Mouse (Mus musculus): ENCODE results near the gene Mrpl39. TPM values are rescaled to one million over a fixed set of nuclear protein-coding genes. Genes with fewer than 3 reads are reported as not detected.
A peak's percentile ranks its signal among the peaks of the same experiment; 100 is the strongest.

Gene Mrpl39
- total RNA-seq, 2 experiments from 2014 or later = 19.7 to 27.6 TPM

GRCm38 (mm10) chr16:84717618-84718248, 17.8 kb downstream of the Mrpl39 start:
- Histone ChIP-seq H3K27ac (no peak overlapping the region), H3K4me3 (no peak overlapping the region)
- TF ChIP-seq CTCF (conservative IDR thresholded peaks at IDR 0.05) = no peak
- no peak for DNase-seq (ENCODE audit: low spot score in 2 of 2)

DNA sequence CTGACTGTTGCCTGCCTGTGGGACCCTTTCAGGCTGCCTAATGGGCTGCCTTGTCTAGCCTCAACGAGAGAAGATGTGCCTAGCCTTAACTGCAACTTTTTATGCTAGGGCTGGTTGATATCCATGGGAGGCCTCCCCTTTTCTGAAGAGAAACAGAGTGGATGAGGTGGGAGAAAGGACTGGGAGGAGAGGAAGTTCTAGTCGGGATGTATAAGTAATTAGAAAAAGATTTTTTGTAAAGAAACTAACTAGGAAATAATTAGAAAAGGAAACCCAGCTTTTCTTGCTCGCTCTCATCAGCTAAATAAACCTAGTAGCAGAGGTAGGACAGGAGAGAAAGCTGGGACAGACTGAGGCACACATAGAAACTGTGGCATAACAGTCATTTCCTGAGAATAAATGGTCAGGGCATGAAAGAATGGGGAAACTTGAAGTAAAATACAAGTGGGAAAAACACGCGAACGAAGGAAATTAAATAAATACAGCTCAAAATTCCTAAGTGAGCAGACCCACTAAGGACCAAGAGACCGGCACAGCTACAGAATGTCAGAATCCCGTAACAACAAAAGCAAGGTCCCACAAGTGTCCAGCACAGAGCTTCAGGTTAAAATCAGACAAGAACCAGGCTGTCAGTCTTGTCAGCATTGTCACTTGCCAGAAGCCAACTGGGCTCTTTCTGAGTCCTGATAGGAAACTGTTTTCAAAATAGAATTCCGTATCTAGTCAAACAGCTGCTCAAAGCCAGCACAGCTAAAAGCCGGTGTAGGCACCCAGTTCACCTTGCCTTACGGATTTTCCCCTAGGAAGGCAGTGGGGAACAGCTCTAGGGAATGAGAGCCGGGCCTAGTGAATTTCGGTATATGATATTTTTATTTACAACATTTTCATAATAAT, 18.6 kb downstream of the Mrpl39 start:
- no peak for DNase-seq (ENCODE audit: low spot score in 2 of 2)
- no peak for TF ChIP-seq CTCF (conservative IDR thresholded peaks at IDR 0.05)
- H3K4me3 ChIP-seq = no peak overlapping the region

DNA sequence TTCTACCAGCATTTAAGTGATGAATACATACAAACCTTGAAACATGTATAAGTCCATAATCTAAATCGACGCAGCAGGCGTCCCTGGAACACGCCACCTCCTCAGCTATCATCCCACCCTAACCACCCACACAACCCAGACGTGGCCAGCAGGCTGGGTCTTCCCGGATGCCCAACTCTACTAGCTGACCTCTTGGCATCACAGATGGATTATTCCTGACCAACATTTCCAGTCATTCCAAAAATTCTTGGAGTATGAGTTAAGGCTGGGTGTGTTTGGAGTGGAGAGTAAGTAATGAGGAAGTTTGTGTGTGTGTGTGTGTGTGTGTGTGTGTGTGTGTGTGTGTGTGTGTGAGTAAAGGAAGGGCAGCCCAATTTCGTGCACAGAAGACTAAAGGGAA, 19.3 kb downstream of the Mrpl39 start:
- no peak for DNase-seq (ENCODE audit: low spot score in 2 of 2)
- TF ChIP-seq CTCF (conservative IDR thresholded peaks at IDR 0.05) = no peak
- H3K4me3 ChIP-seq = no peak overlapping the region
- no peak overlapping the region for H3K27ac ChIP-seq

More for the DNA sequence above, 18.6 kb downstream of the Mrpl39 start:
- no peak overlapping the region for H3K27ac ChIP-seq

GRCm38 (mm10) chr16:84714978-84715377, 20.6 kb downstream of the Mrpl39 start:
- H3K4me3 ChIP-seq = no peak overlapping the region
- H3K27ac ChIP-seq = no peak overlapping the region
- DNase-seq (ENCODE audit: low spot score in 2 of 2) = no peak
- no peak for TF ChIP-seq CTCF (conservative IDR thresholded peaks at IDR 0.05)

GRCm38 (mm10) chr16:84713926-84714325, 21.6 kb downstream of the Mrpl39 start:
- no peak for TF ChIP-seq CTCF (conservative IDR thresholded peaks at IDR 0.05)
- H3K4me3 ChIP-seq = no peak overlapping the region
- H3K27ac ChIP-seq = no peak overlapping the region
- no peak for DNase-seq (ENCODE audit: low spot score in 2 of 2)

DNA sequence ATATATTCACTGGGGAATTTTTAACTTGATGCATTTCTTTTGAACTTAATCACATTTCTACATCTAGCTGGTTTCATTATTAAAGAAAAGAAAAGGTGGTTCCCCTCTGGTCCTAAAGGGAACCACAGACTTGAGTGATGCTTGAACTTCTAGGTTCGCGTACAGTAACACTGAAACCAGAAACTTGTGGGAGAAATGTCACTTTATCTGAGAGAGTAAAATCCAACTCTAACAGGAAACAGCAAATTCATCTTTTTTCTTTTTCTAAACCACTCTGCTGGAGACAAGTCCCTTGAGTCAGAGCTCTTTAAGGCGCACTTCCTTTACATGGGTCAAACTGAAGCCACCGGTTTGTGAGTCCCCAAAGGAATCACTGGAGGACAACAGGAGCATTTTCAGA, 22.4 kb downstream of the Mrpl39 start:
- TF ChIP-seq CTCF (conservative IDR thresholded peaks at IDR 0.05) = no peak
- H3K27ac ChIP-seq = no peak overlapping the region
- H3K4me3 ChIP-seq = no peak overlapping the region
- no peak for DNase-seq (ENCODE audit: low spot score in 2 of 2)

DNA sequence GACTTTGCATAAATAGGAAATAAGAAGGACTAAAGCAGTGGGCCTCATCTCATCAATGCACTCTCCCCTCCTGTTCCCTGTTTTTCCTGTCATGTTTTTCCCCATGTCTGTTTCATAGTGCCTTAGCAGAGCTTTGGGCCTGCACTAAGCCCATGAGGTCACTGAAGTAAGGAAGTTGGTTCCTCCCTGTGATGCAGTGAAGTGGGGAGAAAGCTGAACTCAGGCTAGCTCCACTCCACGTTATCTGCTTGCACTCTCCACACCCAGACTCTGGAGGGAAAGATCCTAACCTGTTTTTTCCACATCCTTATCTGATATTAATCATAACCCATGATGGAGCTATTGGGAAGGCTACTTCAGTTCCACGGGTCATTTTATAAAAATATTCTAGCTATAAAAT, 26.9 kb downstream of the Mrpl39 start:
- no peak for TF ChIP-seq CTCF (conservative IDR thresholded peaks at IDR 0.05)
- Histone ChIP-seq H3K27ac (no peak overlapping the region), H3K4me3 (no peak overlapping the region)
- DNase-seq (ENCODE audit: low spot score in 2 of 2) = no peak

GRCm38 (mm10) chr16:84707802-84708201, 27.7 kb downstream of the Mrpl39 start:
- no peak for DNase-seq (ENCODE audit: low spot score in 2 of 2)
- no peak for TF ChIP-seq CTCF (conservative IDR thresholded peaks at IDR 0.05)
- no peak overlapping the region for H3K4me3 ChIP-seq
- H3K27ac ChIP-seq = no peak overlapping the region

DNA sequence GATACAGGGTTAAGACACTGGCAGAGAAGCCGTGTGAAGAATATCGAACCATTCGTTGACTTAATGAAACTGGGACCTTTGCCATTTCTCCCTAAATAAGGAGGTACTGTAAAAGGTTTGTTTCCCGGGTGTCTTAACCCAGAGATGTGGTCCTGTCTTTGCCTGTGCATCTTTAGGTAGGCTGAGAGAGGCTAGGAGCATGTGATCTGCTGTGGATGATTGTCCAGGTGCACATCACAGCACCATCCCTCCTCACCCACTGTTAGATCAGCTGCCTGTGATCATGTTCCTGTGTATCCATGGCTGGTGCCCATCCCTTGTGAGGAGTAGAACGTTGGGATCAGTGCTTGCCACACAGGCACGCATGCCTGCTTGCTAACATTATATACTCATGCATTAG, 29.0 kb downstream of the Mrpl39 start:
- no peak for TF ChIP-seq CTCF (conservative IDR thresholded peaks at IDR 0.05)
- no peak overlapping the region for H3K27ac ChIP-seq

GRCm38 (mm10) chr16:84705507-84705906, 30.0 kb downstream of the Mrpl39 start:
- TF ChIP-seq CTCF (conservative IDR thresholded peaks at IDR 0.05) = no peak
- no peak overlapping the region for H3K4me3 ChIP-seq
- no peak overlapping the region for H3K27ac ChIP-seq
- no peak for DNase-seq (ENCODE audit: low spot score in 2 of 2)

More for the DNA sequence above, 29.0 kb downstream of the Mrpl39 start:
- no peak overlapping the region for H3K4me3 ChIP-seq
- DNase-seq (ENCODE audit: low spot score in 2 of 2) = no peak

GRCm38 (mm10) chr16:84704661-84705240, 30.8 kb downstream of the Mrpl39 start:
- Histone ChIP-seq H3K27ac (no peak overlapping the region), H3K4me3 (no peak overlapping the region)
- no peak for DNase-seq (ENCODE audit: low spot score in 2 of 2)
- TF ChIP-seq CTCF (conservative IDR thresholded peaks at IDR 0.05) = no peak

DNA sequence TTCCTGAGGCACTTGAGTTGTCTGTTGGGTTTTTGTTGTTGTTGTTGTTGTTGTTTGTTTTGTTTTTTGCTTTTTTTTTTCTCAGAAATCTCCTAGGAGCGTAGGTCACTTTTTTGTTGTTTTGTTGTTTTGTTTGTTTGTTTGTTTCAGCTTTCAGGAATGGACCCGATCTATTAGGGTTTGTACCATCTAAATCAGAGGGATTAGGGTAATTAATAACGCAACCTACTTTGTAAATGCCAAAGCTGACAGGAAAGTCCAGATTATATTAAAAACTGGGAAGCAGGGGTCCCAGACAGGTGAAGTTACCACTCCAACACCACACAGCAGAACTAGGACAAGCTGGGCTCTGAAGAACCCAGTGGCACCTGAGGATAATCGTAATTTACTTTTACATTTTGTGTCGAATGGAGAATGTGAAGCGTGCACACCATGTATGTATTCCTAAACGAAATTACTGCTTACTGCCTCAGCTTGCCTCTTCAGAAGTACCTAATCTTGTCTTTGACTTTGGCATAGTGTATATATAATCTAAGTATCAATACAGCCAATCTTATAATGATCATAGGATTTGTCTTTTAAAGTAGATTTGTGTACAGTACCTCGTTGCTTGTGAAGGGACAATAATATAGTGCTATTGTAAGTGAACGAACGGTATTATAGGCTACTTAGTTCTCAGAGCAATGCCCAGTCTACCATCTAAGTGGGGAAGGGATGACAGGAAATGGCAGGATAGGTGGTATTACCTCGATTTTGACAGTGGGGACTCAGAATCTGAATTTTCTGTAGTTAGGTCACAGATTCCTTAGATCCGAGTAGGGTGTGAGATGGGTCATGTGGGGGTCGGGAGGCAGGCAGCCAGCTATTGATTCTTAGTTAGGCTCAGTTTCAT, 31.5 kb downstream of the Mrpl39 start:
- Histone ChIP-seq H3K4me3 (peak overlapping the region; percentile 58), H3K27ac (no peak overlapping the region)
- no peak for TF ChIP-seq CTCF (conservative IDR thresholded peaks at IDR 0.05)
- DNase-seq (ENCODE audit: low spot score in 2 of 2) = no peak
